Mouse (Mus musculus) G1E (cell line): ENCODE measurements around the gene Tenm2.

Experiments used
- CTCF ChIP-seq: IDR thresholded peaks from 2 replicates; pipeline ENCODE4 v1.5.1; 2012; ENCODE audit warnings: low read depth, low read length, inconsistent platforms, mixed read lengths
- GATA1 ChIP-seq: IDR thresholded peaks from 2 replicates; pipeline ENCODE4 v1.6.1; 2012; ENCODE audit warnings: borderline replicate concordance, low read length, inconsistent platforms, mixed read lengths
- TAL1 ChIP-seq: conservative IDR thresholded peaks from 2 replicates; pipeline ENCODE4 v1.6.1; 2012; ENCODE audit warnings: low read depth, low read length, inconsistent platforms, mixed read lengths

DNA sequence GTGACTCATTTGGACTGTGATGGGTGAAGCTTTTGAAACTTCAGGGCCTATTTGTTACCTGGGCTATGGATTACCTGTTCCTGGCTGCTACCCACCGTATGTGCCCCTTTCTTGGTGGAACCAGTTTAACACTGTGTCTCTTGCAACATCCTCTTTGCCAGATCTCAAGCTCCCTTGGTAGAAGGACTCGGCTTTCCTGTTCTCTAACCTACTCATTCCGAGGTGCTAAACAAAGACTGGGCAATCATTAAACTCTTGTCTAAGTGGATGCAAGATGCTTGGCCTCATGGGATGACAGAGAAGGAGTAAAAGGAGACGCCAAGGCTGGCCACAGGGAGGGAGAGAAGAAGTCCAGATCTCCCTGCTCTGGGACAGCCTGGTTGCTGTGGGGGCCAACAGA lies 1198.5 kb downstream of the Tenm2 start:
- TF ChIP-seq CTCF (no peak), TAL1 (no peak), GATA1 (no peak)
